Mouse (Mus musculus): ENCODE data around the gene Fat4. TPM values are rescaled to one million over a fixed set of nuclear protein-coding genes. Genes with fewer than 3 reads are reported as not detected.

The Fat4 gene
- polyA plus RNA-seq, 1 experiment from 2014 or later = 15.2 TPM

GRCm38 (mm10) chr3:38912768-38913487 is 26.2 kb downstream of the Fat4 start:
- ATAC-seq (replicated peaks; ENCODE audit: low FRiP score) (no peak; the same call in 1 of the 2 replicates), DNase-seq (ENCODE audit: low spot score) (no peak)
- H3K36me3 ChIP-seq (ENCODE audit: control insufficient read depth, insufficient read depth, low read length) = no peaks in the 10 kb centered on the region
- no peak overlapping the region for H3K27ac ChIP-seq (ENCODE audit: low read depth, low read length)
- H3K9ac ChIP-seq (ENCODE audit: low read length) = no peak overlapping the region
- 25% methylated on average over 5 of the region's 5 CpGs for WGBS
- H3K27me3 ChIP-seq (ENCODE audit: control insufficient read depth, insufficient read depth, low read length) = no peaks in the 10 kb centered on the region
- peaks cover 13% of the 10 kb centered on the region for H3K4me1 ChIP-seq (replicated peaks; ENCODE audit: control insufficient read depth, insufficient read depth, low read length)
- H3K4me3 ChIP-seq (ENCODE audit: low read depth, low read length) = no peak overlapping the region
- H3K9me3 ChIP-seq (ENCODE audit: control insufficient read depth, low read length) = no peaks in the 10 kb centered on the region
- no peak overlapping the region for H3K4me2 ChIP-seq (ENCODE audit: low read depth, low read length, severe bottlenecking)

- H3K27ac ChIP-seq (ENCODE audit: low read depth, low read length) = no peak overlapping the region
- no peaks in the 10 kb centered on the region for H3K27me3 ChIP-seq (ENCODE audit: control insufficient read depth, insufficient read depth, low read length)
- DNase-seq (ENCODE audit: low spot score) = no peak
- H3K9me3 ChIP-seq (ENCODE audit: control insufficient read depth, low read length) = no peaks in the 10 kb centered on the region
- H3K4me2 ChIP-seq (ENCODE audit: low read depth, low read length, severe bottlenecking) = no peak overlapping the region
- no peak overlapping the region for H3K9ac ChIP-seq (ENCODE audit: low read length)
- H3K4me3 ChIP-seq (ENCODE audit: low read depth, low read length) = no peak overlapping the region
- no peak for ATAC-seq (replicated peaks; ENCODE audit: low FRiP score)
- H3K36me3 ChIP-seq (ENCODE audit: control insufficient read depth, insufficient read depth, low read length) = no peaks in the 10 kb centered on the region
- H3K4me1 ChIP-seq (replicated peaks; ENCODE audit: control insufficient read depth, insufficient read depth, low read length) = peaks cover 11% of the 10 kb centered on the region
- WGBS = 23% methylated on average over 11 of the region's 11 CpGs
Measured at GRCm38 (mm10) chr3:38913488-38914105, 26.9 kb downstream of the Fat4 start.

DNA sequence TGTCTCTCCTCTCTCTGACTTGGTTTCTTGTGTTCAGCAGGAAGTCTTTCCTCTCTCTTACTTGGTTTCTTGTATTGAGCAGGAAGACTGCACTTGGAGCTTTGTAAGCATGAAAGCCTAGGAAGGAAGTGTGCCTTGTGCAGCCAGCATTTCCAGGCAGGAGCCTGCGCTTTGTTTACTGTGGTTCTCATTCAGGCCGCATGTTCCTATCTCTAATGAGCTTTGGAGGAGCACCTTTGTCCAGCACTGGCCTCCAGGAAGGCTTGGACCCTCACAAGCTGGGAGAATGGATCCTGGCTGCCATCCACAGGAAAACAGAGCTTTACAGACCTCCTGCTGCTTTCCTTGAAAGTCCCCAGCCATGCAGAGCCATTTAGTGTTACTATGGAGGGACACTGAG is 32.2 kb downstream of the Fat4 start:
- no peak overlapping the region for H3K27ac ChIP-seq (ENCODE audit: low read depth, low read length)
- no peak overlapping the region for H3K9ac ChIP-seq (ENCODE audit: low read length)
- no peak overlapping the region for H3K4me3 ChIP-seq (ENCODE audit: low read depth, low read length)
- H3K36me3 ChIP-seq (ENCODE audit: control insufficient read depth, insufficient read depth, low read length) = no peaks in the 10 kb centered on the region
- no peak for ATAC-seq (replicated peaks; ENCODE audit: low FRiP score)
- WGBS = 35% methylated on average over 2 of the region's 2 CpGs
- H3K4me2 ChIP-seq (ENCODE audit: low read depth, low read length, severe bottlenecking) = no peak overlapping the region
- no peaks in the 10 kb centered on the region for H3K4me1 ChIP-seq (replicated peaks; ENCODE audit: control insufficient read depth, insufficient read depth, low read length)
- no peak for DNase-seq (ENCODE audit: low spot score)
- no peaks in the 10 kb centered on the region for H3K9me3 ChIP-seq (ENCODE audit: control insufficient read depth, low read length)
- no peaks in the 10 kb centered on the region for H3K27me3 ChIP-seq (ENCODE audit: control insufficient read depth, insufficient read depth, low read length)

DNA sequence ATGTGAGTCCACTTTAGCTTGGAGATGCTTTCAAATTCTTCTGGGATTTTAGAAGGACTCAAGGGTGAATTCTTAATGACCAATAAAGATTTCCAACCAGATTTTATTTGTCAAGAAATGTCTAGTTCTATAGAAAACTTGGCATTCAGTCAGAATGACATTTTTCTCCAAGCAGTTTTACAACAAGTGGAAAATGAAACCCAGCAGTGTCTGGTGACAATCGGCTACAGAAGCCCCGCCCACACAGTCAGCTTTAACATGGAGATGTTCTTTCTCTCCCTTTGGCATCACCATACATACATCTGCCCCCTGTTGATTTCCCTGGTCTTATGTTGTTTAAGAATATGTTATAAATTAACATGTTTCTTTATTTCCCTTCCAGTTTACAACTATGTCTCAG is 34.3 kb downstream of the Fat4 start:
- no peak overlapping the region for H3K4me3 ChIP-seq (ENCODE audit: low read depth, low read length)
- DNase-seq (ENCODE audit: low spot score) = no peak
- no peak overlapping the region for H3K27ac ChIP-seq (ENCODE audit: low read depth, low read length)
- H3K4me2 ChIP-seq (ENCODE audit: low read depth, low read length, severe bottlenecking) = no peak overlapping the region
- no peaks in the 10 kb centered on the region for H3K36me3 ChIP-seq (ENCODE audit: control insufficient read depth, insufficient read depth, low read length)
- WGBS = 92% methylated on average over 2 of the region's 2 CpGs
- no peak overlapping the region for H3K9ac ChIP-seq (ENCODE audit: low read length)
- ATAC-seq (replicated peaks; ENCODE audit: low FRiP score) = no peak
- H3K4me1 ChIP-seq (replicated peaks; ENCODE audit: control insufficient read depth, insufficient read depth, low read length) = no peaks in the 10 kb centered on the region
- no peaks in the 10 kb centered on the region for H3K9me3 ChIP-seq (ENCODE audit: control insufficient read depth, low read length)
- no peaks in the 10 kb centered on the region for H3K27me3 ChIP-seq (ENCODE audit: control insufficient read depth, insufficient read depth, low read length)

GRCm38 (mm10) chr3:38923251-38923686 is 36.5 kb downstream of the Fat4 start:
- Histone ChIP-seq H3K9me3 (ENCODE audit: control insufficient read depth, low read length) (no peaks in the 10 kb centered on the region), H3K9ac (ENCODE audit: low read length) (no peak overlapping the region), H3K36me3 (ENCODE audit: control insufficient read depth, insufficient read depth, low read length) (no peaks in the 10 kb centered on the region), H3K4me3 (ENCODE audit: low read depth, low read length) (no peak overlapping the region), H3K4me2 (ENCODE audit: low read depth, low read length, severe bottlenecking) (no peak overlapping the region), H3K4me1 (replicated peaks; ENCODE audit: control insufficient read depth, insufficient read depth, low read length) (no peaks in the 10 kb centered on the region), H3K27me3 (ENCODE audit: control insufficient read depth, insufficient read depth, low read length) (no peaks in the 10 kb centered on the region), H3K27ac (ENCODE audit: low read depth, low read length) (no peak overlapping the region)
- ATAC-seq (replicated peaks; ENCODE audit: low FRiP score) (no peak), DNase-seq (ENCODE audit: low spot score) (no peak)
- WGBS = 81% methylated on average over 7 of the region's 7 CpGs

- Histone ChIP-seq H3K9ac (ENCODE audit: low read length) (no peak overlapping the region), H3K27ac (ENCODE audit: low read depth, low read length) (no peak overlapping the region), H3K27me3 (ENCODE audit: control insufficient read depth, insufficient read depth, low read length) (no peaks in the 10 kb centered on the region), H3K4me3 (ENCODE audit: low read depth, low read length) (no peak overlapping the region), H3K4me1 (replicated peaks; ENCODE audit: control insufficient read depth, insufficient read depth, low read length) (no peaks in the 10 kb centered on the region), H3K9me3 (ENCODE audit: control insufficient read depth, low read length) (no peaks in the 10 kb centered on the region), H3K4me2 (ENCODE audit: low read depth, low read length, severe bottlenecking) (no peak overlapping the region), H3K36me3 (ENCODE audit: control insufficient read depth, insufficient read depth, low read length) (no peaks in the 10 kb centered on the region)
- DNase-seq (ENCODE audit: low spot score) = no peak
- ATAC-seq (replicated peaks; ENCODE audit: low FRiP score) = no peak
- 87% methylated on average over 4 of the region's 4 CpGs for WGBS
Measured at GRCm38 (mm10) chr3:38928076-38928686, 41.4 kb downstream of the Fat4 start.

- no peak for DNase-seq (ENCODE audit: low spot score)
- H3K4me3 ChIP-seq (ENCODE audit: low read depth, low read length) = no peak overlapping the region
- no peaks in the 10 kb centered on the region for H3K9me3 ChIP-seq (ENCODE audit: control insufficient read depth, low read length)
- no peaks in the 10 kb centered on the region for H3K27me3 ChIP-seq (ENCODE audit: control insufficient read depth, insufficient read depth, low read length)
- ATAC-seq (replicated peaks; ENCODE audit: low FRiP score) = no peak
- H3K27ac ChIP-seq (ENCODE audit: low read depth, low read length) = no peak overlapping the region
- no peak overlapping the region for H3K9ac ChIP-seq (ENCODE audit: low read length)
- H3K36me3 ChIP-seq (ENCODE audit: control insufficient read depth, insufficient read depth, low read length) = no peaks in the 10 kb centered on the region
- WGBS = 87% methylated on average over 3 of the region's 3 CpGs
- H3K4me2 ChIP-seq (ENCODE audit: low read depth, low read length, severe bottlenecking) = no peak overlapping the region
- no peaks in the 10 kb centered on the region for H3K4me1 ChIP-seq (replicated peaks; ENCODE audit: control insufficient read depth, insufficient read depth, low read length)
Measured at GRCm38 (mm10) chr3:38928751-38929150, 42.0 kb downstream of the Fat4 start.

GRCm38 (mm10) chr3:38934780-38935179 is 48.0 kb downstream of the Fat4 start:
- ATAC-seq (replicated peaks; ENCODE audit: low FRiP score) = no peak

More at GRCm38 (mm10) chr3:38934780-38935179, 48.0 kb downstream of the Fat4 start:
- no peak overlapping the region for H3K27ac ChIP-seq (ENCODE audit: low read depth, low read length)
- DNase-seq (ENCODE audit: low spot score) = no peak
- no peak overlapping the region for H3K9ac ChIP-seq (ENCODE audit: low read length)
- H3K4me1 ChIP-seq (replicated peaks; ENCODE audit: control insufficient read depth, insufficient read depth, low read length) = 0 out of 2 replicates have a peak, but pooled peaks cover 2% of the 10 kb centered on the region
- no peak overlapping the region for H3K4me3 ChIP-seq (ENCODE audit: low read depth, low read length)
- WGBS = 80% methylated on average over 7 of the region's 7 CpGs
- H3K27me3 ChIP-seq (ENCODE audit: control insufficient read depth, insufficient read depth, low read length) = no peaks in the 10 kb centered on the region
- no peaks in the 10 kb centered on the region for H3K9me3 ChIP-seq (ENCODE audit: control insufficient read depth, low read length)
- no peaks in the 10 kb centered on the region for H3K36me3 ChIP-seq (ENCODE audit: control insufficient read depth, insufficient read depth, low read length)
- H3K4me2 ChIP-seq (ENCODE audit: low read depth, low read length, severe bottlenecking) = no peak overlapping the region

Data from forebrain, embryonic 11.5 days (tissue).